Mouse (Mus musculus): ENCODE measurements around the gene Ptges2. TPM values are rescaled to one million over a fixed set of nuclear protein-coding genes. Genes with fewer than 3 reads are reported as not detected.

Gene Ptges2
- polyA plus RNA-seq, 1 experiment from 2014 or later: 11.0 TPM

- no peak overlapping the region for H3K27ac ChIP-seq (ENCODE audit: low read length)
- H3K9ac ChIP-seq (ENCODE audit: low read depth, low read length): no peak overlapping the region
- WGBS (ENCODE audit: insufficient replicate concordance): 81% methylated on average over 2 of the region's 2 CpGs
- H3K4me3 ChIP-seq (ENCODE audit: low read depth, low read length): no peak overlapping the region
- H3K36me3 ChIP-seq (ENCODE audit: control insufficient read depth, insufficient read depth): peaks cover 26% of the 10 kb centered on the region
- H3K9me3 ChIP-seq (replicated peaks; ENCODE audit: control insufficient read depth, low read length): no peaks in the 10 kb centered on the region
- H3K4me2 ChIP-seq (ENCODE audit: low read depth, low read length): no peak overlapping the region
- ATAC-seq (ENCODE audit: low read depth): no peak
- peaks cover 10% of the 10 kb centered on the region for H3K4me1 ChIP-seq (ENCODE audit: control insufficient read depth, low read depth, low read length)
- no peaks in the 10 kb centered on the region for H3K27me3 ChIP-seq (ENCODE audit: control insufficient read depth, insufficient read depth, low read depth, low read length)
Observed at GRCm38 (mm10) chr2:32416556-32416955, 20.9 kb downstream of the Ptges2 start.

DNA sequence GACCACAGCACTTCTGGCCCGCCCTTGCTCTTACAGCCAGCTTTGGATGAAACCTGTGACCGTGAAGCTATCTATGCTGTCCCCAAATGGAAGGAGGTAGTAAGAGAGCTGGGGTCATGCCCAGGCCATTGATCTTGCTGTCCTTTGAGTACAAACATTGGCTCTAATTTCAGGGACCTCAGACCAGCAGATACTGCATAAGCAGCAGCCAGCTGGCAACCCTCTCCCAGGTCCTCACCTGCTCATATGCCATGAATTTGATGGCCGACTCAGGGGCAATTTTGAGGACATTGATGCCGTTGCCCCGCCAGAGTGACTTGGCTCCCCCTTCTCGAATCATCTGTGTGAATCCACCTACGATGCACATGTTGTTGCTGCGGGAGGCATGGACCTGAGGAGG, 21.8 kb downstream of the Ptges2 start:
- Histone ChIP-seq H3K36me3 (ENCODE audit: control insufficient read depth, insufficient read depth) (peaks cover 26% of the 10 kb centered on the region), H3K4me3 (ENCODE audit: low read depth, low read length) (no peak overlapping the region), H3K4me2 (ENCODE audit: low read depth, low read length) (no peak overlapping the region), H3K9ac (ENCODE audit: low read depth, low read length) (no peak overlapping the region), H3K27me3 (ENCODE audit: control insufficient read depth, insufficient read depth, low read depth, low read length) (no peaks in the 10 kb centered on the region), H3K4me1 (ENCODE audit: control insufficient read depth, low read depth, low read length) (peaks cover 16% of the 10 kb centered on the region), H3K27ac (ENCODE audit: low read length) (no peak overlapping the region), H3K9me3 (replicated peaks; ENCODE audit: control insufficient read depth, low read length) (no peaks in the 10 kb centered on the region)
- ATAC-seq (ENCODE audit: low read depth): no peak
- WGBS (ENCODE audit: insufficient replicate concordance): 78% methylated on average over 8 of the region's 8 CpGs

GRCm38 (mm10) chr2:32418430-32419151, 22.9 kb downstream of the Ptges2 start:
- no peak overlapping the region for H3K9ac ChIP-seq (ENCODE audit: low read depth, low read length)

DNA sequence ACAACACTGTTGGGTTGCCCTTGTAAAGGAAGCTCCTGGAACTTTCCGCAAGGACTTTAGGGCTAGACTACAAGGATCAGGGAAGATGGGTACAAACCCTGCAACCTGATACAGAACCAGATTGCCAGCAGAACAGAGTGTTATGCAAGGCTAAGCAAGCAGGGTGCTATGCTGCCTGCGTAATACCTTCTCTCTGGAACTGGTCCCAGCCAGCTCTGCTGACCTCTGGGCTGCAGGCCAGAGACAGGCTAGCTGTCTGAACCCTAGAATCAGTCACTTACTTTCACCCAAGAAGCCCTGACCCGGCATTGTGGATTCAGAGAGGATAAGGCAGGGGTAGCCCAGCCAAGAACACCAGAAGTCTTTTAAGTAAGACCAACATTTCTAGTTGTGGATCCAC, 23.7 kb downstream of the Ptges2 start:
- Histone ChIP-seq H3K27ac (ENCODE audit: low read length) (peak overlapping the region; percentile 73), H3K4me1 (ENCODE audit: control insufficient read depth, low read depth, low read length) (peaks cover 26% of the 10 kb centered on the region), H3K27me3 (ENCODE audit: control insufficient read depth, insufficient read depth, low read depth, low read length) (no peaks in the 10 kb centered on the region), H3K4me3 (ENCODE audit: low read depth, low read length) (no peak overlapping the region), H3K9ac (ENCODE audit: low read depth, low read length) (no peak overlapping the region), H3K4me2 (ENCODE audit: low read depth, low read length) (no peak overlapping the region), H3K36me3 (ENCODE audit: control insufficient read depth, insufficient read depth) (peaks cover 26% of the 10 kb centered on the region), H3K9me3 (replicated peaks; ENCODE audit: control insufficient read depth, low read length) (no peaks in the 10 kb centered on the region)
- 56% methylated on average over 3 of the region's 3 CpGs for WGBS (ENCODE audit: insufficient replicate concordance)
- peak; percentile 57 for ATAC-seq (ENCODE audit: low read depth)

More at GRCm38 (mm10) chr2:32418430-32419151, 22.9 kb downstream of the Ptges2 start:
- Histone ChIP-seq H3K36me3 (ENCODE audit: control insufficient read depth, insufficient read depth) (peaks cover 26% of the 10 kb centered on the region), H3K27ac (ENCODE audit: low read length) (peak overlapping the region; percentile 73), H3K9me3 (replicated peaks; ENCODE audit: control insufficient read depth, low read length) (no peaks in the 10 kb centered on the region), H3K4me1 (ENCODE audit: control insufficient read depth, low read depth, low read length) (peaks cover 19% of the 10 kb centered on the region), H3K4me3 (ENCODE audit: low read depth, low read length) (no peak overlapping the region), H3K27me3 (ENCODE audit: control insufficient read depth, insufficient read depth, low read depth, low read length) (no peaks in the 10 kb centered on the region), H3K4me2 (ENCODE audit: low read depth, low read length) (no peak overlapping the region)
- WGBS (ENCODE audit: insufficient replicate concordance): 69% methylated on average over 12 of the region's 12 CpGs
- ATAC-seq (ENCODE audit: low read depth): peak; percentile 68

DNA sequence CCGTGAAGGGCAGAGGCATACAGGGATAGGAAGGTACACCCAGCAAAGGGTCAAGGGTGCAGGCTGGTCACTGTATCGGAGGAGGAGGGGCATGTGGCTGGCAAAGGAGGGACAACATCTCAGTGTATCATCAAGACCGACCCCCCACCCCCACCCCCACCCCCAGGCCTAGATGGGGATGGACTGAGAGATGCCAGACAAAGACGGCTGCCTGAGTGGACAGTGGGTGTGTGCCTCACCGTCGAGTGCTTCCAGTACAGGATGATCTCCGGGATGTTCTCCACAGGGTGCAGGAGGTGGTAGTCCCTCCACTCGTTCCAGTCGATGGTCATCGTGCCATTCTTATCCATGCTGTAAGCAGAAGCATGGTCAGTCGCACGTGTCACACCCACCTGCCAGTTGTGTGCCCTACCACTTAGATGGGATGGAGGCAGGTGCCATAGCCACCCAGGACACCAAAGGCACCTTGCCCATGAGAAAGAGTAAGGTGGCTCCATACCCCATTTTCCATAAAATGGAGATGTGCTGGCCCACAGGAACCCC, 24.4 kb downstream of the Ptges2 start:
- peaks cover 24% of the 10 kb centered on the region for H3K36me3 ChIP-seq (ENCODE audit: control insufficient read depth, insufficient read depth)
- 80% methylated on average over 12 of the region's 12 CpGs for WGBS (ENCODE audit: insufficient replicate concordance)
- H3K4me1 ChIP-seq (ENCODE audit: control insufficient read depth, low read depth, low read length): peaks cover 34% of the 10 kb centered on the region
- H3K4me3 ChIP-seq (ENCODE audit: low read depth, low read length): no peak overlapping the region
- no peaks in the 10 kb centered on the region for H3K9me3 ChIP-seq (replicated peaks; ENCODE audit: control insufficient read depth, low read length)
- H3K9ac ChIP-seq (ENCODE audit: low read depth, low read length): no peak overlapping the region
- no peak for ATAC-seq (ENCODE audit: low read depth)
- no peaks in the 10 kb centered on the region for H3K27me3 ChIP-seq (ENCODE audit: control insufficient read depth, insufficient read depth, low read depth, low read length)
- peak overlapping the region; percentile 25 for H3K27ac ChIP-seq (ENCODE audit: low read length)
- no peak overlapping the region for H3K4me2 ChIP-seq (ENCODE audit: low read depth, low read length)

DNA sequence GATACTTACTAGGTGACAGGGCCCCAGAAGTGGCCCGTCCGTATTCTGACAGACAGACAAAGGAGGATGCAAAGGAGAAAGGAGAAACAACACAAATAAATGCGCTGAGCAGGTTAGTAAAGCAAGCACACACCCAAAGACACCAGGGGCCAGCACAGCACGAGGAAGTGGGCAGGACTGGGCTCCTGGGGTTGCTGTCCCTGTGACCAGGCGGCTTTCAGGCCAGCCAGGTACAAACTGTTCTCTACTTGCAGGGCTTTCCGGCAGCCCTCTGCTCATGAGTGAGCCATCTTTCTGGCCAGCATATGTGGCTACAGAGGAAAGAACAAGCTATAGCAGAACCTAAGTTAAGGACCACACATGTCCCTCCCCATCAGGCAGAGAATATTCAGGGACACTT, 25.0 kb downstream of the Ptges2 start:
- peaks cover 20% of the 10 kb centered on the region for H3K36me3 ChIP-seq (ENCODE audit: control insufficient read depth, insufficient read depth)
- H3K9me3 ChIP-seq (replicated peaks; ENCODE audit: control insufficient read depth, low read length): no peaks in the 10 kb centered on the region
- no peak overlapping the region for H3K4me2 ChIP-seq (ENCODE audit: low read depth, low read length)
- no peak overlapping the region for H3K27ac ChIP-seq (ENCODE audit: low read length)
- H3K4me1 ChIP-seq (ENCODE audit: control insufficient read depth, low read depth, low read length): peaks cover 36% of the 10 kb centered on the region
- H3K9ac ChIP-seq (ENCODE audit: low read depth, low read length): no peak overlapping the region
- no peak overlapping the region for H3K4me3 ChIP-seq (ENCODE audit: low read depth, low read length)
- WGBS (ENCODE audit: insufficient replicate concordance): 68% methylated on average over 6 of the region's 6 CpGs
- H3K27me3 ChIP-seq (ENCODE audit: control insufficient read depth, insufficient read depth, low read depth, low read length): no peaks in the 10 kb centered on the region
- no peak for ATAC-seq (ENCODE audit: low read depth)

- WGBS (ENCODE audit: insufficient replicate concordance): 78% methylated on average over 6 of the region's 6 CpGs
- H3K4me3 ChIP-seq (ENCODE audit: low read depth, low read length): no peak overlapping the region
- no peak for ATAC-seq (ENCODE audit: low read depth)
- peaks cover 9% of the 10 kb centered on the region for H3K36me3 ChIP-seq (ENCODE audit: control insufficient read depth, insufficient read depth)
- no peaks in the 10 kb centered on the region for H3K27me3 ChIP-seq (ENCODE audit: control insufficient read depth, insufficient read depth, low read depth, low read length)
- no peak overlapping the region for H3K9ac ChIP-seq (ENCODE audit: low read depth, low read length)
- H3K4me1 ChIP-seq (ENCODE audit: control insufficient read depth, low read depth, low read length): peaks cover 36% of the 10 kb centered on the region
- no peak overlapping the region for H3K27ac ChIP-seq (ENCODE audit: low read length)
- 0 out of 2 replicates have a peak overlapping the region, but pooled peaks have one; percentile 12 for H3K4me2 ChIP-seq (ENCODE audit: low read depth, low read length)
- no peaks in the 10 kb centered on the region for H3K9me3 ChIP-seq (replicated peaks; ENCODE audit: control insufficient read depth, low read length)
Observed at GRCm38 (mm10) chr2:32421851-32422251, 26.2 kb downstream of the Ptges2 start.

GRCm38 (mm10) chr2:32423481-32424331, 28.0 kb downstream of the Ptges2 start:
- peaks cover 50% of the 10 kb centered on the region for H3K4me1 ChIP-seq (ENCODE audit: control insufficient read depth, low read depth, low read length)

More at GRCm38 (mm10) chr2:32423481-32424331, 28.0 kb downstream of the Ptges2 start:
- Histone ChIP-seq H3K4me3 (ENCODE audit: low read depth, low read length) (peak overlapping the region; percentile 46), H3K36me3 (ENCODE audit: control insufficient read depth, insufficient read depth) (peaks cover 3% of the 10 kb centered on the region), H3K4me2 (ENCODE audit: low read depth, low read length) (peak overlapping the region; percentile 49), H3K9ac (ENCODE audit: low read depth, low read length) (peak overlapping the region; percentile 1), H3K27ac (ENCODE audit: low read length) (peak overlapping the region; percentile 87), H3K27me3 (ENCODE audit: control insufficient read depth, insufficient read depth, low read depth, low read length) (no peaks in the 10 kb centered on the region), H3K9me3 (replicated peaks; ENCODE audit: control insufficient read depth, low read length) (no peaks in the 10 kb centered on the region)
- peak; percentile 82 for ATAC-seq (ENCODE audit: low read depth)
- WGBS (ENCODE audit: insufficient replicate concordance): 12% methylated on average over 14 of the region's 14 CpGs

Measured in liver, embryonic 16.5 days (tissue).